Mouse (Mus musculus) heart, adult 8-10 months (tissue): Measurements from ENCODE around the gene Cyp4a32. TPM values are rescaled to one million over a fixed set of nuclear protein-coding genes. Genes with fewer than 3 reads are reported as not detected.
A peak's percentile ranks its signal among the peaks of the same experiment; 100 is the strongest.
"Not testable (repeated sequence)": the region's sequence is repeated elsewhere in the genome, so short reads cannot be mapped to it uniquely, and the experiment has no call there.

Experiments
- DNase-seq: peaks from one replicate; pipeline ENCODE4 v3.0.0; 2022; ENCODE audit warnings: low spot score
- total RNA-seq, 4 experiments: library from RNA; stranded (reverse); gene quantifications; 2 replicates each; pipeline ENCODE4 v1.2.4; 2022

Cyp4a32 gene
- not detected for total RNA-seq

DNA sequence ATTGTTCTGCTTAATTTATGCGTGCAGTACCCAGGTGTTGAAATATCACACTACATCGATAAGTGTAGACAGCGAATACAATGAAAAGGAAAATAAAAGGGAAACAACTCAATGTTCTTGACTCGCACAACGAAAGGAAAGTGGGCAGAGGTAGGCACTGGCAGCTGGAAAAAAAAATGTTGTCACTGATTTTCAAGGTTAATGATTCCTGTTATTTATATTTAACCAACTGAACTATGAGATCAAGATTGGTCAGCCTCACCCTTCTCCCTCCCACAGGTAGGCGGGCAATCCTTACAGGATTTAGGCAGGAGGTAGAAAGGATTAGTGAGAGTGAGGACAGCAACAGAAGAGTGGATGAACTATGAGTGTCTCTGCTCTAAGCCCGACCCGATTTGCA lies at the start of gene Cyp4a32:
Cyp4a32 (plus strand) TSS at position 359 of the 400 bp plus-strand sequence.
- DNase-seq, result not testable (repeated sequence)

DNA sequence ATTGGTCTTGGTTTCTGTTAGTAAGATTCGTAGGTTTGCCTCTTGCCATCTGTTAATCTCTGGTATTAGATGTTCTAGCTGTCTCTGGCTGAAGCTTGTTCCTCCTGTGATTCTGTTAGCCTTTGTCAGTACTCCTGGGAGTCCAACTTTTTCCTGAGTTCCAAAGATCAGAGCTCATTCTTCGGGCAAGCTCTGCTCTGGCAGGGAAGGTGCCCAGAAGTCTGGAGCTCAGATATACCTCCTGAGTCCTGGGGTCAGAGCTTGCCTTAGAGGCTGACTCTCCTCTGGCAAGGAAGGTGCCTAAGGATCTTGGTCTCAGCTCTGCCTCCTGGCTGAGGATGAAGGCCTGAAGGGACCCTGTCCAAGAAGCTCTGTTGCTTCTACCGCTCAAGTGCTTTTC lies 48.0 kb upstream of the Cyp4a32 start:
- DNase-seq, result no peak

DNA sequence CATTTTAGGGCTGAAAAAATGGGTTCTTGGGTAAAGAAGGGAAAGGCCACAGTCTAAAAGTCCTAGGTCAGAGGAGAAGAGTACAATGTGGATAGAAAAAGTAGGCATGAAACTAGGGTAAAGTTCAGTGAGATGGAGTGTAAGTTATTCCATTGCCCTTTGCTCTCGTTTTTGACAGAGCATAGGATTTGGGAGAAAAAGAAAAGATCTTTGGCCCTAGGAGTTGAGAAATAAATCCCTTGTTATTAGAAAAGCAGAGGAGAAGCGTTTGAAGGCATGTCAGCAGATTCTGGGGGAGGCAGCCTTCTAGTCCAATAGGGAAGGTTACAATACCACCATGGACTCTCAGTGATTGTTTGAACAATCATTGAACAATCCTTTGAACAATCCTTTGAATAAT lies 45.3 kb upstream of the Cyp4a32 start:
- DNase-seq, result no peak

DNA sequence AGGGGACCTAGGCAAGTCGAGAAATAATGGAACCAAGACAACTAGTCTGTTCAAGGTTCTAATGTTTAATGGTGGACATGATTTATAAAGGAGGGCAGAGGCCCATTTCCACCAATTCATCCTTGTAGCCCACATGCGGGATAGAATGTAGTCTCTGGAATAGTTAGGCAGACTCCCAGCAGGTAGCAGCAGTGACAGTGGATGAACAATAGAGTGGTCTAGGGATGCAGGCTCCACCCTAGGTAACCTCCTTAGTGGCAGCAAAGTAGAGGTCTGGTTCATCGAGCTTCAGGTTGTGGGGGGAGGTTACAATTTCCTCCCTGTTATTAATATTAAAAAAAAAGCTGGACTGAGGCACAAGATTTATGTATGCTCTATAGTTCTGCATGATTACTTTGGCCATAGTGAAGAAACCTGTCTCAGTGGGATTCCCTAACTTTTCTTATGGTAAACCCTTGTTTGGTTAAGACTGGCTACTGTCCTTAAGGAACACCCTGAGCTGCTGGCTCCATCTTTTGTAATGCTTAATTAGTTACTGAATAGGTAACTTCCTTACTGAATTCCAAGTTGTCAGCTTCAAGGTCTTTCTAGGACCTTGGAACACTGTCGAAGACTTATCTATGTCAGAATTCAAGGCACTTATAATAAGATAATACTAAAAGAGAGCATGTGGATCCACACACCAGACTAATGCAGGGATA lies 42.8 kb upstream of the Cyp4a32 start:
- no peak for DNase-seq

DNA sequence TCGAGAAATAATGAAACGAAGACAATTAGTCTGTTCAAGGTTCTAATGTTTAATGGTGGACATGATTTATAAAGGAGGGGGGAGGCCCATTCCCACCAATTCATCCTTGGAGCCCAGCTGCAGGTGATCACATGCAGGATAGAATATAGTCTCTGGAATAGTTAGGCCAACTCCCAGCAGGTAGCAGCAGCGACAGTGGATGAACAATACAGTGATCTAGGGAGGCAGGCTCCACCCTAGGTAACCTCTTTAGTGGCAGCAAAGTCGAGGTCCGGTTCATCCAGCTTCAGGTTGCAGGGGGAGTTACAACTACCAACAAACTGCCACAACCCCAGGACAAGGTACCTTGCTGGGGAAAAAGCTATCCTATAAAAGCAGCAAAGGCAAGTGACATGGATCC lies 39.5 kb upstream of the Cyp4a32 start:
- DNase-seq, result not testable (repeated sequence)

DNA sequence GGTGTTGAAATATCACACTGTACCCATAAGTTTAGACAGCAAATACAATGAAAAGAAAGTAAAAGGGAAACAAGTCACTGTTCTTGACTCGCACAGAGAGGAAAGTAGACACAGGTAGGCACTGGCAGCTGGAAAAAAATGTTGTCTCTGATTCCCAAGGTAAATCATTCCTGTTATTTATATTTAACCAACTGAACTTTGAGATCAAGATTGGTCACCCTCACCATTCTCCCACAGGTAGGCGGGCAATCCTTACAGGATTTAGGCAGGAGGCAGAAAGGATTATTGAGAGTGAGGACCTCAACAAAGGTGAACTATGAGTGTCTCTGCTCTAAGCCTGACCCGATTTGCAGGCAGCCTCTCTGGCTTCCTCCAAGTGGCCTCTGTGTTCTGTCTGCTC lies 37.4 kb upstream of the Cyp4a32 start, which contains the start of gene Cyp4a31:
Cyp4a31 (plus strand) TSS at position 249 of the 400 bp plus-strand sequence.
- no peak for DNase-seq

DNA sequence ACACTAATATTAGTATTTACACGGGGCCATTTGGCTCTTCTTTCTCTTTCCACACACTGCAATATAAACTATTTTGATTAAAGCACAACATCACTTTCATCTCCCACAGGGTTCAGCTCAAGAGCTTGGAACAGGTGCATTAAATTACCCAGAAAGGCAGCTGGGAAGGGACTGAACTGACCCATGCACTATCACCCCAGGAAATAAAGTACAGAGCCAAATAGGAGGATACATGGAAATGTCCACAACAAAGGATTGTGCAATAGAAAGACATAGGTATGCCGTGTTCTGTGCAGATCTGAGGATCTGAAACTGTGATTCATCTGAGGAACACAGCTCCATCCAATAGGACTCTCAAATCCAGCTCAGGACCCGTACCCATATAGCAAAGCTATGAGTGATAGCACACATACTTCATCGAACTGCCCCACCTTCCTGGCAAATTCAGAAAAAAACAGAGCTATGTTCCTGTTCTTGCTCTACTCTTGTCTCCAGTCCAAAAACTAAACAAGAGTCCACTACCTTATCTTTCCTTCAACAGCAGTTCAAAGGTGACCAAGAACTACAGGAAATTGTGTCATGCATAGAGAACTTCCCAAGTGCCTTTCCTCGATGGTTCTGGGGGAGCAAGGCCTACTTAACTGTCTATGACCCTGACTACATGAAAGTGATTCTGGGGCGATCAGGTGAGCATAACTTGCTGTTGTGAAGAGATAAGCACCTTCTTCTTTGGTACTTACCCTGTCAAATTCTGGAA lies 36.1 kb upstream of the Cyp4a32 start:
- not testable (repeated sequence) for DNase-seq

DNA sequence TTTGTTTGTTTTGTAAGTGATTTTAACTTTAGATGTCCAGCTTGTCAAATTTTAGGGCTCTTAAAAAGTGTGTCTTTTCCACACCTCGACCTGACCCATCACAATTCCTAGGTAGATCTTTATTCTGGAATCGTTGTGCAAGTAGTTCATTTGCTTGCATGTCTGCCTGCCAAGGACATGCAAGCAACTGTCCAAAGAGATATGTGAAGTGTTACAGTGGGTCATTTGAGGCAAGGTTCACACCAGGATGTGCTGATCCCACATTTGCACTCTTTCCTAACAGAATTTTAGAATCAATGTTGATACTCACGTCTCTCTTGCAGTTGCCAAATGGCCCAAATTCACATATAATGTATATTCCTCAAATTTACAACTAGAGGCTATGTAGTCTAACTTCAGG lies 25.5 kb upstream of the Cyp4a32 start:
- no peak for DNase-seq

DNA sequence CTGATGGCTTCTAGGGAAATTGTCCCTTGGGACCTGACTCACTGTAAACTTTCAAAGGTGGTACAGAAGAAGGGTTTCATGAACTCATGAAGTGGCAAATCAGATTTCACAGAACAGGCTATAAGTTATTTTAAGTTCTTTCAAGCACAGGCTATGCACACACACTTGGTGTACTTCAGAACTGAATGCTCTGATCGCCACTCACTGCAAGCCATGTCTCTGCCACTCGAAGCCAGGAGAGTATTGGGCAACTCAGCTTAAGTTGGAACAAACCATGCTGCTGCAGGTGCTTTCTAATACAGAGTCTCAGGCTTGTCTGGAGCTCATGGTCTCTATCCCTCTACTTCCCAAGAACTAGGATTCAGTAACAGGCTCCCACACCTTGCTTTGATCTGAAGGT lies 25.0 kb upstream of the Cyp4a32 start:
- DNase-seq, result no peak

DNA sequence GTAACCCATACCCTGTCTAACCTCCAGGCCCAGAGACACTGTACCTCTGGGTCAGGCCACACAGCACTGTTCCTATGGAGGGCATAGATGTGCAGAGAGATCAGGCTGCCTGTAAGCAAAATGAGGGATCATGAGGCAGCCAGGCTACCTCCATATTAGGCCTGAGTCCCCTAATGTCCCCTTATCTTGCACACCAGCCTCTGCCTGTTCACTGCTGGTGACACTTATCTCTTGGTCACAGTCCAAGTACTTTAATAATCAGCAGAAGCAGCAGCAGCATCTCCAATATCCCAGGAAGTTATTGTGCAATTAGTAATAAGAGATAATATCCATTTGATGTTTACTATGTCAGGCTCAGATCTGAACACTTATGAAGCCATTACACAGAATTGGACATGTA lies 17.7 kb upstream of the Cyp4a32 start:
- DNase-seq, result no peak

DNA sequence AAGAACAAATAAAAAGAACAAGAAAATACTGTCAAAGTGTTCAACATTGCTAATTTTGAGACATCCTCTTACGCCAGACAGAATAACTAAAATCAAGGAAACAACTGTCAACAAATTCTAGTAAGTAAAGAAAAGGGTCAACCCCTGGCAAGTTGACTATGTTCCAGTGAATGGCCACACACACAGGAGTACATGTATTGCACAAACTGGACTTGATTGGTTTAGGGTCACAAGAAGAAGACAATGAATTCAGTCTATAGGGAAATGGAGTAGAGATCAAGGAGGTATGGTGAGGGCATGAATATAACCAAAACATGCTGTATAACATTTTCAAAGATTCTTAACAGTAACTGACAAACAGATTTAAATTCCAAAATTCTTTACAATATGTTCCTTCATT lies 4.4 kb upstream of the Cyp4a32 start:
- DNase-seq, result no peak

DNA sequence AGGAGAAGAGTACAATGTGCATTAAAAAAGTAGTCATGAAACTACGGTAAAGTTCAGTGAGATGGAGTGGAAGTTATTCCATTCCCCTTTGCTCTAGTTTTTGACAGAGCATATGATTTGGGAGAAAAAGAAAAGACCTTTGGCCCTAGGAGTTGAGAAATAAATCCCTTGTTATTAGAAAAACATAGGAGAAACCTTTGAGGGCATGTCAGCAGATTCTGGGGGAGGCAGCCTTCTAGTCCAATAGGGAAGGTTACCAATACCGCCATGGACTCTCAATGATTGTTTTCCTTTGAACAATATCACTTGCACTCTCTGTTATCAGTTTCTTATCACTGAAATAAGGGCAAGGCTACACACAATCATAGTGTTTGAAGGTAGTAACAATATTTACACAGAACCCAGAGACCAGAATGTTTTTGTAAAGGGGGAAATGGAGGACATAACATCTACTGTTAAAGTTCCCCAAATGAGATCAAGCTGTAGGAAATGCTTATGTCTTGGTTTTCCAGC lies 3.9 kb upstream of the Cyp4a32 start:
- no peak for DNase-seq

DNA sequence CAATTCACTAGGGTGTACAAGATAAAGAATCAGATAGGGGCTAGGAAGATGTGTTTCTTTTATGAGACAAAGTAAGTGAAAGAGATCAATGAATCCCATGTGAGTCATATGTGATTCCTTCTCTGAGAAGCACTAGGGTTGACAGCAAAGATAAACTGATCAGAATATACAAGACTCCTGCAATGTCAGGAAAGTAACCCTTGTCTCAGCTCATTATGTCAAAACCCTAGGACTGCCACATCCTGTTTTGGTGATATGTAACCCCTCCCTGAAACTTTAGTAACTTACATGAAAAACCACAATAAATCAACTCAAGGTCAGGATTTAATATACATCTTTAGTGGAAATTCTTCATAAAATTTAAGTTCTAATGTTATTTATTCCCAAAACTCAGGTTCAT lies 13.2 kb downstream of the Cyp4a32 start:
- no peak for DNase-seq

DNA sequence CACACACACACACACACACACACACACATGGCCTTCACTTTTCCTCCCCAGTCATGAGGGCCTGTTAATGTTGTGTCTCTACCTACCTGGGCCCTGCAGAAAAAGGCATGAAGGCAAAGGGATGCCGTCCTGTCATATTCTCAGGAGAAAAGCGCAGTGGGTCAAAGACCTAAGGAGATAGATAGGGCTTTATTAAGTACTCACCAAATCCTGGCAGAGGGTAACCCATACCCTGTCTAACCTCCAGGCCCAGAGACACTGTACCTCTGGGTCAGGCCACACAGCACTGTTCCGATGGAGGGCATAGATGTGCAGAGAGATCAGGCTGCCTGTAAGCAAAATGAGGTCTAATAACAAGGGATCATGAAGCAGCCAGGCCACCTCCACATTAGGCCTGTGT lies 24.8 kb downstream of the Cyp4a32 start:
- not testable (repeated sequence) for DNase-seq

DNA sequence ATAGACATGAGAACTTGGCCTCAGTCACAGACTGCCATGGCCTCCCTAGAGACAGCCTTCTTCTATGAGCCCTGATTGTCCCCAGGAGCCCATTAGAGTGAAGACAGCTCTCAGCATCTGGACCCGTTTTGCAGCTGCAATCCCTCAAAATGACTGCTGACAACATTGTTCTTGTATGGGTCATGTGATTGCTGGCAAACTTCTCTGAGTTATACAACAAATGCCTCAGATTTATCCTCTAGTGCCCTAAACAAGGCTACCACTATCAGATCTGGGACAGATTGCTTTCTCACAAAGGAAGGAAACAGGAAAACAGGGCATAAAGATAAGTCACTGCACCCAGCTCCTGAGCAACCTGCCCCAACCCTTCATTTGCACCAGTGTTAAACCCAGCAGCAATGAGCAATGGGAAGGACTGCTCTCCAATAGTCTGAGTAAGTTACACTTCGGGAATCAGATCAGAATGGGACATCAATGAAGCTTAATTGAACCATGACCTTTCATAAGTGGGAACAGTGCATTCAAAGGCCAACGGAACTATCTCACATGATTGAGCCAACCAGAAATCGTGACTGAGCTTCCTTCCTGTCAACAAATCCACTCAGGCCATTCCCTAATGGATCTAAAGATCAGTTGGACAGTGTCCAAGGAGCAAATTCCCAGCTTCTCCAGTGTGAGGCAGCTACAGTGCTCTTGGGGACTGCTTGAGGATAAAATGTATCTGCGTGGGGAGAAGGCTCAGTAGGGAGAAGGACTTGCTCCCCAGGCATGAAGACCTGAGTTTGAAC lies 42.4 kb downstream of the Cyp4a32 start:
- peak; percentile 78 for DNase-seq

DNA sequence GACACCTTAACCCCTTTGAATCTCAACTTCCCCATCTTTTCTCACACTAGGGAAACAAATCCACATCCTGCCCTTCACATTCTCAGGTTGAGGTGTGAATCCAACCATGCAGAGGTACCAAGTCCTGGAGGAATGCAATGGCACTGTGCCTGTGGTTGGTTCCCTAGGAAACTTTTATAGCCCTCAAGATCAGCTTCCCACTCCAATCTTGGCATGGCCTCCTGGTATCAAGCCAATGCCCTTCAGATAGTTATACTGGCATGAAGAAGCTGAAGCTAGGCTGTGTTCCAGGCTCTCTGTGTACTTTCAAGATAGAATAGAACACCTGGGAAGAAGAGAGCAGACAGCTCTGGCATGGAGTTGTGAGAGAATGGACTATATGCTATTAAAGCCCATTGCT lies 44.6 kb downstream of the Cyp4a32 start:
- DNase-seq, result peak; percentile 53

DNA sequence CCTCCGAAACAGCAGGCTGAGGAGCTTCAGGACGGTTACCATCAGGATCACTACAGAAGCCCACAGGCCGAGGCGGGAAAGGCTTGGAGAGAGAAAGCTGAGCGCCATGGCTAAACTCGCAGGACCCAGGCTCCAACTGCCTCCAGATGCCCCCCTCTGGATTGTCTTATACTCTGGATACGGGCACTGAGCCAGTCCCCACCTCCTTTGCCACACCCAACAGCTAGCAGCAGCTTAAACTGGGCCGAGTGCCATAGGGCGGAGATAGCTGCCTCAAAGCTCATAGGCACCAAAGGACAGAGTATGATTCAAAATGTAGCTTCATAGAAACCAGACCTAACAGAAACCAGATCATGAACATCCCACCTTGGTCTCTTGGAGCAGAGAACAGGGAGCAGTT lies 46.8 kb downstream of the Cyp4a32 start, which contains the start of gene Cyp4b1:
Cyp4b1 (minus strand) TSS at position 144 of the 400 bp plus-strand sequence.
- peak; percentile 81 for DNase-seq

DNA sequence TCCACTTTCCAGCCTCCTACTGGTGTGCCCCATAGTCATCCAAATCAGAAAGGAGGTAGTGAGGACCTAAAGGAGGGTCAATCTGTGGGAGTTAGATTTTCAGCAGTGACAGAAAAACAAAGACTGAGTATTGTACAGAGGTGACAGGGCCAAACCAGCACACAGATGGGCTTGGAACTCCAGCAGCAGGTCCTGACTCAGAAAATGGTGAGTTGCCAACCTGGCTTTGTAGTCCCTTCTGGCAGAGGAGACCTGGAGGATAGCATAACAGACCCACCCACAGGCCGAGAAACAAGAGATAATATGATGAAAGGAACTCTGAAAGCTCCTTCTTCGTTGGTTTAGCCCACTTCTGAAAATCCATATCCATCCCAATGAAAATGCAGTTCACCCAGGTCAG lies 48.0 kb downstream of the Cyp4a32 start:
- no peak for DNase-seq

DNA sequence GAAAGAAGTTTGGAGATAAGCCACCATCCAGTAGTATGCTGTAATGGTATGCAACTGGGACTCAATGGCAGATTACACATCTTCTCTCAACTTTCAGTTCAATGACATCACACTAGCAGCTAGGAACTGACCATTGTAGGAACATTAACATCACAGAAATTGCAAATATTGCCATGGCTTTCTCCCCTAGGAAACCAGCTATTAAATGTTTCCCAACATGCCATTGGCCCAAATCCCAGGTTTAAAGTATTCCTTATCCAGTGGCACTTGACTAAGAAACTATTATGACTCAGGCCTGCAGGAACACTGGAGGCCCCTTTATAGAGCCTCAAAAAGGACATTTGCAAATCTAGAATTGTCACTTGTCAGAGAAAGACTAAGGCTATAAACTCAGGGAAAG lies 48.6 kb downstream of the Cyp4a32 start:
- DNase-seq, result peak; percentile 57

DNA sequence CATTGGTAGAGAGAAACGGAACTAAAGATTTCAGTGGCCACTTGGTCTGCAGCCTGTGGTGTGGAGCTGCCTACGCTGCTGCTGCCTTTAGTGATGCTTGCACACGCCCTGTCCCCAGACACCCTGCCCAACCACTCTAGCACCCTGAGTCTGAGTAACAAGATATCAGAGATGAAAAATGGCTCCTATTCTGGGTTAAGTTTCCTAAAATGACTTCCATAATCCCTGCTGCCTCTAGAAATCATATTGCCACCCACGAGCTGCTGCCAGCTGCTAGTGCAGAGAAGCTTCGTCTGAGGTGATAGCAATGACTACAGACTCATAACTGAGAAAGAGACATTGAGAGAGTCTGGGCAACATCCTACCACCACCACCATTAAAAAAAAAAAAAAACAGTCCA lies 50.1 kb downstream of the Cyp4a32 start:
- DNase-seq, result no peak

DNA sequence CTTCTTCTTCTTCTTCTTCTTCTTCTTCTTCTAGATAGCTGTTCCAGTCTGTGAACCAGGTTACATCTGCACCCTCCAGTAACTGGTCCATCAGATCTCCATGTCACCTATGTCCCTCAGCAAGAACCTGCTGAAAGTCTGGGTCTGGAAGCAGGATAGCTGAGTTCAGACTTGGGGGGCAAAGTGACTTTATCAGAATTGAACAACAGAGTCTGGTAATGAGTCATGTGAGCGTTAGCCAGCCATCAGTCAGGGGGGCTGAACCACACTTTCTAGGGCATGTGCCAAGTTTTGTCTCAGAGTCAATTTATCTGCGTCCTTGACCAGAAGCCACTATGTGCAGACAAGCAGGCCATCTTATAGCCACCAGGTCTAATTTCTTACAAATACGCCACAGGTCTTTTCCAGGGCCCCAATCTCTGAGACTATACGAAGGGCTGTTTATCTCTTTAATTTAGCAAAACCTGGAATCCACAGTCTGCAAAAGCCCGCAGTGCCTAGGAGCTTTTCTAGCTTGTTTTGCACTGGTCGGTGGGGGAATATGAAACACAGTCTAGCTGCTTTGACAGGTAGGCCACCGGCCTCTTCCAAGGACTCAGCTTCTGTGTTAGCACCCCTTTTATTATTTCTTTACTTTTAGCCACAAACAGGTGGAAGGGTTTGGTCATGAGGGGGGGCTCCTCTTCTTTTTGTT lies 55.2 kb downstream of the Cyp4a32 start:
- DNase-seq, result not testable (repeated sequence)
